Mouse (Mus musculus) midbrain, embryonic 16.5 days (tissue): ENCODE measurements at regions not wholly inside any gene's neighbourhood (a gene's known extent, or its start where the extent isn't known, plus 50 kb on each side); places are given as distances from the start of the nearest gene placed in this dataset.

Experiments
- ATAC-seq: fragments of 200-750 bp; cut with Nextera tagmentation; 2 replicates; pipeline ENCODE4 v1.8.0; 2017; ENCODE audit warnings: moderate TSS enrichment
- H3K27ac ChIP-seq: fragments of 300-500 bp; sonication (generic); 2 replicates; pipeline ENCODE4 v1.5.1; 2014; ENCODE audit warnings: mild to moderate bottlenecking, low read length, mixed read lengths
- H3K27me3 ChIP-seq: fragments of 300-500 bp; sonication (generic); 2 replicates; pipeline ENCODE4 v1.6.1; 2014; ENCODE audit warnings: low read depth, low read length, mixed read lengths; ENCODE audit not compliant: control insufficient read depth, insufficient read depth
- H3K36me3 ChIP-seq: fragments of 300-500 bp; sonication (generic); 2 replicates; pipeline ENCODE4 v1.6.1; 2014; ENCODE audit warnings: mild to moderate bottlenecking, low read length, moderate library complexity, mixed read lengths; ENCODE audit not compliant: control insufficient read depth, insufficient read depth
- H3K4me1 ChIP-seq: fragments of 300-500 bp; sonication (generic); 2 replicates; pipeline ENCODE4 v1.6.1; 2014; ENCODE audit warnings: mild to moderate bottlenecking, low read length, mixed read lengths; ENCODE audit not compliant: control insufficient read depth, insufficient read depth
- H3K4me2 ChIP-seq: fragments of 300-500 bp; sonication (generic); 2 replicates; pipeline ENCODE4 v1.6.1; 2014; ENCODE audit warnings: mild to moderate bottlenecking, low read length, mixed read lengths
- H3K4me3 ChIP-seq: fragments of 300-500 bp; sonication (generic); 2 replicates; pipeline ENCODE4 v1.5.1; 2014; ENCODE audit warnings: low read depth, mild to moderate bottlenecking, low read length, moderate library complexity, mixed read lengths
- H3K9ac ChIP-seq: fragments of 300-500 bp; sonication (generic); 2 replicates; pipeline ENCODE4 v1.6.1; 2014; ENCODE audit warnings: low read depth, low read length, mixed read lengths
- H3K9me3 ChIP-seq: fragments of 300-500 bp; sonication (generic); replicated peaks from 2 replicates; pipeline ENCODE4 v1.6.1; 2014; ENCODE audit warnings: mild to moderate bottlenecking, low read length, mixed read lengths; ENCODE audit not compliant: control insufficient read depth, poor library complexity, severe bottlenecking
- WGBS: fragments of 180-500 bp; shearing (Covaris S2); extraction: QIAGEN DNeasy Blood & Tissue Kit; methylation state at CpG from one replicate; pipeline ENCODE4 v1.1.7; 2014; 5-methylcytosine and 5-hydroxymethylcytosine counted together

- H3K9ac ChIP-seq, result no peak overlapping the region
- H3K9me3 ChIP-seq, result no peaks in the 10 kb centered on the region
- H3K27me3 ChIP-seq, result no peaks in the 10 kb centered on the region
- H3K4me3 ChIP-seq, result no peak overlapping the region
- ATAC-seq, result no peak
- 95% methylated on average over 3 of the region's 3 CpGs for WGBS
- no peaks in the 10 kb centered on the region for H3K36me3 ChIP-seq
- H3K4me2 ChIP-seq, result no peak overlapping the region
- H3K27ac ChIP-seq, result no peak overlapping the region
- H3K4me1 ChIP-seq, result peaks cover 10% of the 10 kb centered on the region; the same call in 1 of the 2 replicates
Measured at GRCm38 (mm10) chr10:37360985-37361384, 222.3 kb upstream of the Marcks start.

- H3K9me3 ChIP-seq, result no peaks in the 10 kb centered on the region
- no peak overlapping the region for H3K4me3 ChIP-seq
- no peaks in the 10 kb centered on the region for H3K36me3 ChIP-seq
- H3K27ac ChIP-seq, result no peak overlapping the region
- H3K4me2 ChIP-seq, result no peak overlapping the region
- no peak overlapping the region for H3K9ac ChIP-seq
- ATAC-seq, result no peak
- peaks cover 10% of the 10 kb centered on the region; the same call in 1 of the 2 replicates for H3K4me1 ChIP-seq
- no peaks in the 10 kb centered on the region for H3K27me3 ChIP-seq
Measured at GRCm38 (mm10) chr10:37358900-37359299, 220.2 kb upstream of the Marcks start.

DNA sequence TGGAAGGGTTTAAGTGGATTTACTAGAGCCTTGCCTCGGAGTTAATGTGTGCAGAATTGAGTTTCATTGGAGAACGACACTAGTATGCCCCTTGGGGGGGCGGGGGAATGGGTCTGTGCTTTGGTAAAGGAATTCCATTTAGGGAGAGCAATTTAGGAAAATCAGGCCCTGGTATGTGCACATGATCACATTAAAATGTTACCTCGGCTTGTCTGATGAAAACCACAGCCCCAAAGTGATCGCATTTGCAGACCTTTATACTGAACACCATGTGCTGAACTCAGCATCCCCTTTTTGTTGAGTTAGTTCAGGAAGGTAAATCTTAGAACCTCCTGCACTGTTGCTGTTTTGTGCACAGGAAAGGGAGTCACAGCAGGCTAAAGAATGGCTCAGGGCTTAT, 219.6 kb upstream of the Marcks start:
- no peaks in the 10 kb centered on the region for H3K9me3 ChIP-seq
- H3K4me2 ChIP-seq, result no peak overlapping the region
- peak; percentile 19; the same call in 1 of the 2 replicates for ATAC-seq
- H3K4me3 ChIP-seq, result no peak overlapping the region
- H3K36me3 ChIP-seq, result no peaks in the 10 kb centered on the region
- no peak overlapping the region for H3K9ac ChIP-seq
- H3K27ac ChIP-seq, result peak overlapping the region; percentile 6
- no peaks in the 10 kb centered on the region for H3K27me3 ChIP-seq
- peaks cover 10% of the 10 kb centered on the region; the same call in 1 of the 2 replicates for H3K4me1 ChIP-seq
- 59% methylated on average over 5 of the region's 5 CpGs for WGBS

DNA sequence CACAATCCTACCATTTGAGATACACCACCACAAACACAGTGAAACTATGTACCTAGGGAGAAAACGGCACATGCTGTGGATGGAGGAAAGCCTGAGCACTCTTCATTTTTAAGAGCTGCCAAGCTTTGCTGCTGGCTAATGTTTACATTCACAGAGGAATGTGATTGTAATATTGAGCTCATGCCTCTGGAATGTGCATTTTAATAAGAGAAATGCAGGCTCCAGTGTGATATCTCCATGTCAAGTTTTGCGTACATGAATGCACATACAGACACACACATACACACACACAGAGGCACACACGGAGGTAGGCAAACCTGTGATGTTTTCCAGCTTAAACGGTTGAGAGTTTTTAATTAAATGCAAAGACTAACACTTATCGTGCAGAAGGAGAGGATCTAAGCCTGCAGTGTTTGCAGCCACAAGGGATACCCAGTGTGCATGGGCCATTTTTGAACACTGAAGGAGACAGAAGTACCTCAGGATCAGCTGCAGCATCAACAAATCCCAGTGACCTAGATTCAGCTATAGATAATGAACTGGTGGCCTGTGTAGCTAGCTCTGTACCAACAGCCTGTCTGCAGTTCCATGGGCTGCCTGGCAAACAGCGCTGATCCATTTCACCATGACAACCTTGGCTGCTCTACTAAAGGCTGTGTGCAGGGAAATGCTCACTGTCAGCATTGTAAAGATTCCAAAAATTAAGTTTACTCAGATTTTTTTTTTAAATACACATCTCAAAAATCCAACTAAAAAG, 218.8 kb upstream of the Marcks start:
- no peak overlapping the region for H3K4me2 ChIP-seq
- H3K4me3 ChIP-seq, result no peak overlapping the region
- H3K9me3 ChIP-seq, result no peaks in the 10 kb centered on the region
- H3K27ac ChIP-seq, result peak overlapping the region; percentile 56
- H3K27me3 ChIP-seq, result no peaks in the 10 kb centered on the region
- H3K9ac ChIP-seq, result no peak overlapping the region
- H3K4me1 ChIP-seq, result peaks cover 10% of the 10 kb centered on the region; the same call in 1 of the 2 replicates
- WGBS, result 47% methylated on average over 6 of the region's 6 CpGs
- ATAC-seq, result peak; percentile 94
- no peaks in the 10 kb centered on the region for H3K36me3 ChIP-seq

DNA sequence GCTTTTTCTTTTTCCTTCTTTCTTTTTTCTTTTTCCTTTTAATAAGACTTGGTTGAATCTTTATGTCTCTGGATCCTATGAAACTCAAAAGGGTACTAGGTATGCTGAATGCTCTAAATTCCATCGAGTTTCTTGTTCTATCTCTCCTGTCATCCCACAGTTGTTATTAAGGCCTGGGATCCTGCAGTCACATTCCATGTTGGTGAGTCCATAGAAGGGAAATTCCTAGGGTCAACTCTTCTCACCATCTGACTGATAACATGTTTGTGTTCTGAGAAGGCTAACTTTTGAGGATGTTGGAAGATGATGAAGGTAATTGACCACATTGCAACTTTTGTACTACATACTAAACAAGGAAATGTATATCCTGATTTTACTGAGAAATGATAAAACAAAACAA, 210.5 kb upstream of the Marcks start:
- Histone ChIP-seq H3K27me3 (no peaks in the 10 kb centered on the region), H3K9ac (no peak overlapping the region), H3K4me2 (no peak overlapping the region)

GRCm38 (mm10) chr10:37348416-37348815, 209.7 kb upstream of the Marcks start:
- Histone ChIP-seq H3K9me3 (no peaks in the 10 kb centered on the region), H3K9ac (no peak overlapping the region), H3K4me1 (no peaks in the 10 kb centered on the region), H3K27ac (no peak overlapping the region), H3K4me3 (no peak overlapping the region), H3K4me2 (no peak overlapping the region), H3K27me3 (no peaks in the 10 kb centered on the region), H3K36me3 (no peaks in the 10 kb centered on the region)
- no peak for ATAC-seq
- WGBS, result 33% methylated on average over 3 of the region's 3 CpGs

More for the DNA sequence above, 210.5 kb upstream of the Marcks start:
- 89% methylated on average over 1 of the region's 1 CpGs for WGBS
- Histone ChIP-seq H3K27ac (no peak overlapping the region), H3K9me3 (no peaks in the 10 kb centered on the region), H3K36me3 (no peaks in the 10 kb centered on the region), H3K4me1 (no peaks in the 10 kb centered on the region), H3K4me3 (no peak overlapping the region)
- no peak for ATAC-seq

GRCm38 (mm10) chr10:37347661-37348060, 208.9 kb upstream of the Marcks start:
- ATAC-seq, result no peak
- WGBS, result 86% methylated on average over 3 of the region's 3 CpGs
- H3K36me3 ChIP-seq, result no peaks in the 10 kb centered on the region
- H3K4me1 ChIP-seq, result no peaks in the 10 kb centered on the region
- H3K27me3 ChIP-seq, result no peaks in the 10 kb centered on the region
- no peak overlapping the region for H3K4me2 ChIP-seq
- H3K9me3 ChIP-seq, result no peaks in the 10 kb centered on the region
- H3K9ac ChIP-seq, result no peak overlapping the region
- no peak overlapping the region for H3K27ac ChIP-seq
- H3K4me3 ChIP-seq, result no peak overlapping the region

DNA sequence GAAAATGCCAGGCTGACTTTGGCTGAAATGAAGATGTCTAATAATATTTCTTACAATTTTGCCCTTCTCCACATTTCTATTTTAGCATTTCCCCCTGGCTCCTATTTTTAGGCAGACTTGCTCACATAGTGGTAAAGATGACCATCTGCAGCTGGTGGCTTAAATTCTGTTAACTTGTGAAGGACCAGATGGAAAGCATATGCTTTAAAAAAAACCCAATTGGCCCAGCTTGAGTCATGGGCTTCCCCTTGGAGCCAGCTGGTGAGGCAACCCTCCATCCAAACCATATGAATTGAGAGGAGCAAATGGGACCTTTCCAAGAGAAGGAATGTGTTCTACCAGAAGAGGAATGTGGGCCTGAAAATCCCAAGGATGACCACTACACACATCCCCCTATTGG, 204.0 kb upstream of the Marcks start:
- Histone ChIP-seq H3K4me3 (no peak overlapping the region), H3K9ac (no peak overlapping the region), H3K4me2 (no peak overlapping the region), H3K9me3 (no peaks in the 10 kb centered on the region), H3K4me1 (no peaks in the 10 kb centered on the region), H3K27me3 (no peaks in the 10 kb centered on the region), H3K27ac (no peak overlapping the region), H3K36me3 (no peaks in the 10 kb centered on the region)
- ATAC-seq, result no peak

GRCm38 (mm10) chr10:37339658-37340057, 200.9 kb upstream of the Marcks start:
- no peak for ATAC-seq
- Histone ChIP-seq H3K4me1 (no peaks in the 10 kb centered on the region), H3K27ac (no peak overlapping the region), H3K4me2 (no peak overlapping the region), H3K4me3 (no peak overlapping the region), H3K36me3 (no peaks in the 10 kb centered on the region), H3K27me3 (no peaks in the 10 kb centered on the region), H3K9ac (no peak overlapping the region), H3K9me3 (no peaks in the 10 kb centered on the region)
- 88% methylated on average over 3 of the region's 3 CpGs for WGBS
